Mouse (Mus musculus): ENCODE measurements around the gene Rrbp1. TPM values are rescaled to one million over a fixed set of nuclear protein-coding genes. Genes with fewer than 3 reads are reported as not detected.

The Rrbp1 gene
- polyA plus RNA-seq, 1 experiment, result 386 TPM

GRCm38 (mm10) chr2:143987485-143987884 is 23.6 kb downstream of the Rrbp1 start:
- no peak for TF ChIP-seq FLI1 (IDR thresholded peaks at IDR 0.05; ENCODE audit: low read length)
- TF ChIP-seq GATA1 (IDR thresholded peaks at IDR 0.05; ENCODE audit: borderline replicate concordance, low read length), result no peak
- Histone ChIP-seq H3K36me3 (replicated peaks; ENCODE audit: low read length) (peaks cover 86% of the 10 kb centered on the region), H3K27me3 (replicated peaks) (no peaks in the 10 kb centered on the region), H3K4me1 (peaks cover 81% of the 10 kb centered on the region), H3K9me3 (no peaks in the 10 kb centered on the region), H3K4me3 (replicated peaks) (no peak overlapping the region)

DNA sequence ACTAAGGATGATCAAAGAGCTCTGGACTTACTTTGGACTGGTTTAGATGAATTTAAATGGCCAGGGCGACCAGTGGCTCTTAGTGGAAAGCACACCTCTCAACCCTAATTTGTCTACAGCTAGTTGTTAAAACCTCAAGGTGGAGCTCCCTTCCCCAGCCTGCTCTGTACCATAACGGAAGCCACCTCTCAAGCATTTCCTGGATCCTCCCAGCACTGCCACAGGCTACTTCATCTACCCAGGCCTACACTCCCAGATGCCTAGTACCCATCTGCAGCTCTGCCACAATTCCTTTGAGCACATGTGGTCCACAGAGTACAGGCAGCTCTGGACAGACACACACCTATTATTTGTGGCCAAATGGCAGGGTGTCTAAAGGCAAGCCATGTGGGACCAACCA is 27.6 kb downstream of the Rrbp1 start:
- H3K36me3 ChIP-seq (replicated peaks; ENCODE audit: low read length), result peaks cover 99% of the 10 kb centered on the region
- no peaks in the 10 kb centered on the region for H3K9me3 ChIP-seq
- H3K4me1 ChIP-seq, result peaks cover 80% of the 10 kb centered on the region

DNA sequence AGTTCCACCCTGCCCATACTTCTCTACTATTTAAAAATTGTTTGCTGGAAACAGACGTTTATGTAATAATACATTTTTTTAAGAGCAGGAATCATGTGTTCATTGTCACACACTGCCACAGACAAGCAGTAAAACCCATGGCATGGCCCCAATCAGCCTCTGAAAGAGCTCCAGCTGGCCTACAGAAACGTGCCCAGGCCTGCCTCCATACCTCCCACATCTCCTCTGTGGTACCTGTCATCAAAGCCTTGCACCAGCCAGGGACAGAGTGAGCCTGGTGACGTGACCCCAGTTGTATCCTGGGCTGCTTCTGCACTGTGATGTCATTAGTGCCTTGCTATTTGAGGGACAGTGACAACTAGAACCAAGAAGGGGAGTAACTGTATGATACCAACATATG is 28.2 kb downstream of the Rrbp1 start:
- peaks cover 99% of the 10 kb centered on the region for H3K36me3 ChIP-seq (replicated peaks; ENCODE audit: low read length)

More for the DNA sequence above, 27.6 kb downstream of the Rrbp1 start:
- Histone ChIP-seq H3K4me3 (replicated peaks) (no peak overlapping the region), H3K27me3 (replicated peaks) (no peaks in the 10 kb centered on the region)
- no peak for TF ChIP-seq GATA1 (IDR thresholded peaks at IDR 0.05; ENCODE audit: borderline replicate concordance, low read length)
- TF ChIP-seq FLI1 (IDR thresholded peaks at IDR 0.05; ENCODE audit: low read length), result no peak

GRCm38 (mm10) chr2:143982152-143982551 is 28.9 kb downstream of the Rrbp1 start:
- H3K36me3 ChIP-seq (replicated peaks; ENCODE audit: low read length), result peaks cover 96% of the 10 kb centered on the region
- H3K27me3 ChIP-seq (replicated peaks), result no peaks in the 10 kb centered on the region
- peaks cover 78% of the 10 kb centered on the region for H3K4me1 ChIP-seq
- TF ChIP-seq FLI1 (IDR thresholded peaks at IDR 0.05; ENCODE audit: low read length) (no peak), GATA1 (IDR thresholded peaks at IDR 0.05; ENCODE audit: borderline replicate concordance, low read length) (no peak)
- no peaks in the 10 kb centered on the region for H3K9me3 ChIP-seq
- no peak overlapping the region for H3K4me3 ChIP-seq (replicated peaks)

More for the DNA sequence above, 28.2 kb downstream of the Rrbp1 start:
- Histone ChIP-seq H3K27me3 (replicated peaks) (no peaks in the 10 kb centered on the region), H3K4me3 (replicated peaks) (no peak overlapping the region), H3K4me1 (peaks cover 81% of the 10 kb centered on the region), H3K9me3 (no peaks in the 10 kb centered on the region)
- TF ChIP-seq GATA1 (IDR thresholded peaks at IDR 0.05; ENCODE audit: borderline replicate concordance, low read length) (no peak), FLI1 (IDR thresholded peaks at IDR 0.05; ENCODE audit: low read length) (no peak)

GRCm38 (mm10) chr2:143980781-143981398 is 30.2 kb downstream of the Rrbp1 start:
- TF ChIP-seq FLI1 (IDR thresholded peaks at IDR 0.05; ENCODE audit: low read length), result no peak
- no peak for TF ChIP-seq GATA1 (IDR thresholded peaks at IDR 0.05; ENCODE audit: borderline replicate concordance, low read length)
- H3K36me3 ChIP-seq (replicated peaks; ENCODE audit: low read length), result peaks cover 96% of the 10 kb centered on the region
- H3K9me3 ChIP-seq, result no peaks in the 10 kb centered on the region
- peaks cover 85% of the 10 kb centered on the region for H3K4me1 ChIP-seq
- H3K4me3 ChIP-seq (replicated peaks), result no peak overlapping the region
- no peaks in the 10 kb centered on the region for H3K27me3 ChIP-seq (replicated peaks)

- TF ChIP-seq GATA1 (IDR thresholded peaks at IDR 0.05; ENCODE audit: borderline replicate concordance, low read length) (no peak), FLI1 (IDR thresholded peaks at IDR 0.05; ENCODE audit: low read length) (no peak)
- no peak overlapping the region for H3K4me3 ChIP-seq (replicated peaks)
- no peaks in the 10 kb centered on the region for H3K9me3 ChIP-seq
- H3K36me3 ChIP-seq (replicated peaks; ENCODE audit: low read length), result peaks cover 95% of the 10 kb centered on the region
- peaks cover 85% of the 10 kb centered on the region for H3K4me1 ChIP-seq
- no peaks in the 10 kb centered on the region for H3K27me3 ChIP-seq (replicated peaks)
Measured at GRCm38 (mm10) chr2:143978444-143979147, 32.5 kb downstream of the Rrbp1 start.

DNA sequence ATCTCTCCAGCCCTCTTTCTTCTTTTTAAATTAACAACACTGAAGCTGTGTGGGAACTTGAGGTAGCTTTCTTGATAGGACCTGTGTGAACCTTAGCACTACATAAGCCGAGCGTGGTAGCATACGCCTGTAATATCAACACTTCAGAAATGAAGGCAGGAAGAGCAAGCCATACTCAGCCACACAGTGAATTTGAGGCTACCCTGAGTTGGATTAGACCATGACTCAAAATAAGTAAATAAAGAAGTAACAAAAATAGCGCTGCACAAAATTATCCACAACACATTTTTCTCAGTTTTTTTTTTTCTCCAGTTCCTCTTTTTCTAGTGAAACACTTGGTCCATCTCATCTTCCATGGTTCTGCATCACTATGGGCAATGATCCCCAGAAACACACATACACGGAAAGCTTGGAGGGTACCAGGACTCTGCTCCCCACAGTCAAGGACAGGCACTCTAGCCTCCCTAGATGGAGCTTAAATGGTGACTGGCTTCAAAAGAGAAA is 35.9 kb downstream of the Rrbp1 start:
- Histone ChIP-seq H3K4me3 (replicated peaks) (no peak overlapping the region), H3K36me3 (replicated peaks; ENCODE audit: low read length) (peaks cover 94% of the 10 kb centered on the region), H3K4me1 (peaks cover 61% of the 10 kb centered on the region), H3K27me3 (replicated peaks) (no peaks in the 10 kb centered on the region), H3K9me3 (no peaks in the 10 kb centered on the region)
- TF ChIP-seq FLI1 (IDR thresholded peaks at IDR 0.05; ENCODE audit: low read length) (no peak), GATA1 (IDR thresholded peaks at IDR 0.05; ENCODE audit: borderline replicate concordance, low read length) (no peak)

- peaks cover 43% of the 10 kb centered on the region for H3K4me1 ChIP-seq
- H3K4me3 ChIP-seq (replicated peaks), result no peak overlapping the region
- TF ChIP-seq GATA1 (IDR thresholded peaks at IDR 0.05; ENCODE audit: borderline replicate concordance, low read length) (no peak), FLI1 (IDR thresholded peaks at IDR 0.05; ENCODE audit: low read length) (no peak)
- H3K36me3 ChIP-seq (replicated peaks; ENCODE audit: low read length), result peaks cover 94% of the 10 kb centered on the region
- H3K27me3 ChIP-seq (replicated peaks), result no peaks in the 10 kb centered on the region
- no peaks in the 10 kb centered on the region for H3K9me3 ChIP-seq
Measured at GRCm38 (mm10) chr2:143973161-143973560, 37.9 kb downstream of the Rrbp1 start.

GRCm38 (mm10) chr2:143971887-143972286 is 39.2 kb downstream of the Rrbp1 start:
- Histone ChIP-seq H3K9me3 (no peaks in the 10 kb centered on the region), H3K4me3 (replicated peaks) (no peak overlapping the region), H3K4me1 (peaks cover 35% of the 10 kb centered on the region), H3K27me3 (replicated peaks) (no peaks in the 10 kb centered on the region), H3K36me3 (replicated peaks; ENCODE audit: low read length) (peaks cover 97% of the 10 kb centered on the region)
- TF ChIP-seq GATA1 (IDR thresholded peaks at IDR 0.05; ENCODE audit: borderline replicate concordance, low read length), result no peak

- peaks cover 97% of the 10 kb centered on the region for H3K36me3 ChIP-seq (replicated peaks; ENCODE audit: low read length)
- TF ChIP-seq FLI1 (IDR thresholded peaks at IDR 0.05; ENCODE audit: low read length) (no peak), GATA1 (IDR thresholded peaks at IDR 0.05; ENCODE audit: borderline replicate concordance, low read length) (no peak)
Measured at GRCm38 (mm10) chr2:143970841-143971240, 40.2 kb downstream of the Rrbp1 start.

More at GRCm38 (mm10) chr2:143970841-143971240, 40.2 kb downstream of the Rrbp1 start:
- H3K9me3 ChIP-seq, result no peaks in the 10 kb centered on the region
- peaks cover 31% of the 10 kb centered on the region for H3K4me1 ChIP-seq
- no peak overlapping the region for H3K4me3 ChIP-seq (replicated peaks)
- no peaks in the 10 kb centered on the region for H3K27me3 ChIP-seq (replicated peaks)
